Comparison of ENCODE assay signal across 17 mouse cellular contexts in genomic region chr10:77626036-77626435, GRCm38 (mm10). TPM values are rescaled to one million over a fixed set of nuclear protein-coding genes. Genes with fewer than 3 reads are reported as not detected.
A peak's percentile ranks its signal among the peaks of the same experiment; 100 is the strongest.
DNase-seq lines count a peak whose midpoint lies in the region; ATAC-seq and TF ChIP-seq lines count a peak whose summit lies in the region.
"Had no signal": no experiment of that assay in that cellular context is flagged by ENCODE, and none has a peak within 500 bp of the region (broad histone marks: within the 10 kb centered on the region; RNA-seq: fewer than 3 reads in every experiment).

No protein-coding gene starts in this region.

- H3K9ac ChIP-seq in neural tube, embryonic 13.5 days: peak overlapping the region; percentile 26; the same call in 1 of the 2 replicates
- H3K9ac ChIP-seq in neural tube, embryonic 15.5 days (replicated peaks): no peak overlapping the region
- no peak overlapping the region for H3K9ac ChIP-seq in hindbrain, embryonic 12.5 days
- H3K9ac ChIP-seq: midbrain, embryonic 15.5 days had no signal

- DNase-seq in gastrocnemius, adult 18-20 months (ENCODE audit: low spot score): peak; percentile 62
- no peak for DNase-seq in gastrocnemius, postnatal 10 days
- no peak for DNase-seq in layer of hippocampus, adult 2 months (ENCODE audit: low spot score in 2 of 2)
- no peak for DNase-seq in layer of hippocampus, adult 8-10 months (ENCODE audit: low spot score in 2 of 2)
- DNase-seq in forebrain, embryonic 10.5 days (ENCODE audit: extremely low spot score, low spot score): no peak
- DNase-seq: embryo, embryonic 11 days; right cerebral cortex, postnatal 14 days had no signal

- no peak overlapping the region for H3K4me2 ChIP-seq in neural tube, embryonic 13.5 days
- H3K4me2 ChIP-seq in neural tube, embryonic 15.5 days: no peak overlapping the region
- no peak overlapping the region for H3K4me2 ChIP-seq in hindbrain, embryonic 12.5 days (replicated peaks)
- H3K4me2 ChIP-seq: midbrain, embryonic 15.5 days had no signal

- H3K27me3 ChIP-seq in neural tube, embryonic 13.5 days: no peaks in the 10 kb centered on the region
- H3K27me3 ChIP-seq in neural tube, embryonic 15.5 days (replicated peaks): no peaks in the 10 kb centered on the region
- no peaks in the 10 kb centered on the region for H3K27me3 ChIP-seq in hindbrain, embryonic 12.5 days
- H3K27me3 ChIP-seq in forebrain, embryonic 10.5 days (ENCODE audit: poor library complexity, severe bottlenecking): no peaks in the 10 kb centered on the region
- H3K27me3 ChIP-seq: midbrain, embryonic 15.5 days; Patski had no signal

- H3K4me1 ChIP-seq in neural tube, embryonic 13.5 days (replicated peaks): peaks cover 63% of the 10 kb centered on the region
- H3K4me1 ChIP-seq in neural tube, embryonic 15.5 days: peaks cover 51% of the 10 kb centered on the region
- H3K4me1 ChIP-seq in hindbrain, embryonic 12.5 days: peaks cover 23% of the 10 kb centered on the region
- H3K4me1 ChIP-seq in forebrain, embryonic 10.5 days: peaks cover 34% of the 10 kb centered on the region

- peaks cover 1% of the 10 kb centered on the region; the same call in 1 of the 2 replicates for H3K36me3 ChIP-seq in neural tube, embryonic 13.5 days
- H3K36me3 ChIP-seq in neural tube, embryonic 15.5 days: no peaks in the 10 kb centered on the region
- peaks cover under 1% of the 10 kb centered on the region; the same call in 1 of the 2 replicates for H3K36me3 ChIP-seq in hindbrain, embryonic 12.5 days
- H3K36me3 ChIP-seq in forebrain, embryonic 10.5 days (replicated peaks): peaks cover 41% of the 10 kb centered on the region
- H3K36me3 ChIP-seq: midbrain, embryonic 15.5 days had no signal

- H3K27ac ChIP-seq in layer of hippocampus, adult 2 months: peak overlapping the region; percentile 96
- no peak overlapping the region for H3K27ac ChIP-seq in neural tube, embryonic 13.5 days (replicated peaks)
- no peak overlapping the region for H3K27ac ChIP-seq in neural tube, embryonic 15.5 days (replicated peaks)
- H3K27ac ChIP-seq in hindbrain, embryonic 12.5 days: no peak overlapping the region
- no peak overlapping the region for H3K27ac ChIP-seq in forebrain, embryonic 10.5 days
- H3K27ac ChIP-seq: midbrain, embryonic 15.5 days had no signal

- no peaks in the 10 kb centered on the region for H3K9me3 ChIP-seq in neural tube, embryonic 13.5 days
- no peaks in the 10 kb centered on the region for H3K9me3 ChIP-seq in neural tube, embryonic 15.5 days (replicated peaks)
- no peaks in the 10 kb centered on the region for H3K9me3 ChIP-seq in hindbrain, embryonic 12.5 days (replicated peaks)
- H3K9me3 ChIP-seq in forebrain, embryonic 10.5 days: no peaks in the 10 kb centered on the region
- H3K9me3 ChIP-seq: midbrain, embryonic 15.5 days had no signal

- no peak for ATAC-seq in neural tube, embryonic 13.5 days (ENCODE audit: low read depth)
- ATAC-seq in neural tube, embryonic 15.5 days (ENCODE audit: low FRiP score): no peak
- no peak for ATAC-seq in hindbrain, embryonic 12.5 days (ENCODE audit: low FRiP score)
- ATAC-seq: forebrain, embryonic 16.5 days; inflammation-experienced regulatory T-cells, adult 6 months; midbrain, embryonic 15.5 days; Patski had no signal

- TF ChIP-seq CTCF in layer of hippocampus, adult 2 months (conservative IDR thresholded peaks at IDR 0.05): no peak

- no peak overlapping the region; the same call in 1 of the 2 replicates for H3K4me3 ChIP-seq in layer of hippocampus, adult 2 months
- H3K4me3 ChIP-seq in neural tube, embryonic 13.5 days: no peak overlapping the region
- H3K4me3 ChIP-seq in neural tube, embryonic 15.5 days (replicated peaks): no peak overlapping the region
- H3K4me3 ChIP-seq in hindbrain, embryonic 12.5 days: no peak overlapping the region
- H3K4me3 ChIP-seq in forebrain, embryonic 10.5 days: no peak overlapping the region
- H3K4me3 ChIP-seq: midbrain, embryonic 15.5 days had no signal

- WGBS in neural tube, embryonic 13.5 days: 83% methylated on average over 7 of the region's 7 CpGs
- 79% methylated on average over 7 of the region's 7 CpGs for WGBS in neural tube, embryonic 15.5 days
- WGBS in hindbrain, embryonic 12.5 days: 91% methylated on average over 7 of the region's 7 CpGs
- 87% methylated on average over 7 of the region's 7 CpGs for WGBS in forebrain, embryonic 10.5 days

RNA-seq across cellular contexts. Expression of gene Ube2g2, which starts 4.0 kb away (rescaled TPM):
- 100 to 1,000 TPM in 1 of 2 experiments, 10 to 100 TPM in 1; 96.1 to 101 TPM for total RNA-seq in gastrocnemius, adult 18-20 months (2021)
- total RNA-seq in gastrocnemius, postnatal 10 days (2021): 10 to 100 TPM; 81.3 to 85.4 TPM
- total RNA-seq in layer of hippocampus, adult 2 months (2021): 10 to 100 TPM; 81.6 to 95.4 TPM
- total RNA-seq in layer of hippocampus, adult 8-10 months (2022): 10 to 100 TPM; 64.2 to 89.9 (median 76.6) TPM
- 86.8 and 87.9 TPM in 2 replicates for polyA plus RNA-seq in neural tube, embryonic 13.5 days (2015; fragmentation: Nextera tagmentation; extraction: Ambion mirVana)
- polyA plus RNA-seq in neural tube, embryonic 15.5 days (2015; fragmentation: Nextera tagmentation; extraction: Ambion mirVana): 77.1 and 79.6 TPM in 2 replicates
- 81.6 and 82.3 TPM in 2 replicates for polyA plus RNA-seq in hindbrain, embryonic 12.5 days (2016; fragmentation: Nextera tagmentation; extraction: Ambion mirVana)
- polyA plus RNA-seq in forebrain, embryonic 10.5 days (2016; fragmentation: Nextera tagmentation; extraction: Ambion mirVana): 102 and 104 TPM in 2 replicates

RNA-seq across cellular contexts. Expression of gene Gm49325, which starts 20.0 kb away (rescaled TPM):
- total RNA-seq in gastrocnemius, adult 18-20 months (2021): 10 to 100 TPM in 1 of 2 experiments, 1 to 10 TPM in 1; 8.6 to 11.4 TPM
- total RNA-seq in gastrocnemius, postnatal 10 days (2021): 10 to 100 TPM in 1 of 2 experiments, 1 to 10 TPM in 1; 10.0 to 11.4 TPM
- 10 to 100 TPM; 18.3 to 27.0 TPM for total RNA-seq in layer of hippocampus, adult 2 months (2021)
- total RNA-seq in layer of hippocampus, adult 8-10 months (2022): 10 to 100 TPM in 3 of 4 experiments, 1 to 10 TPM in 1; 7.6 to 33.3 (median 12.1) TPM
- polyA plus RNA-seq in neural tube, embryonic 13.5 days (2015; fragmentation: Nextera tagmentation; extraction: Ambion mirVana): 2.0 and 8.6 TPM in 2 replicates
- 1.4 and 2.4 TPM in 2 replicates for polyA plus RNA-seq in neural tube, embryonic 15.5 days (2015; fragmentation: Nextera tagmentation; extraction: Ambion mirVana)
- polyA plus RNA-seq in hindbrain, embryonic 12.5 days (2016; fragmentation: Nextera tagmentation; extraction: Ambion mirVana): 13.2 and 13.3 TPM in 2 replicates
- 3.1 and 3.4 TPM in 2 replicates for polyA plus RNA-seq in forebrain, embryonic 10.5 days (2016; fragmentation: Nextera tagmentation; extraction: Ambion mirVana)
- total RNA-seq: hematopoietic stem cell, adult 5-6 weeks had no signal
- polyA plus RNA-seq: large intestine, adult 2 months; limb, embryonic 11.5 days; midbrain, embryonic 15.5 days had no signal

RNA-seq across cellular contexts. Expression of gene Sumo3, which starts 20.1 kb away (rescaled TPM):
- total RNA-seq in gastrocnemius, adult 18-20 months (2021): 10 to 100 TPM; 44.5 to 47.4 TPM
- total RNA-seq in gastrocnemius, postnatal 10 days (2021): 10 to 100 TPM; 64.5 to 65.3 TPM
- 100 to 1,000 TPM; 131 to 138 TPM for total RNA-seq in layer of hippocampus, adult 2 months (2021)
- 100 to 1,000 TPM; 144 to 152 (median 147) TPM for total RNA-seq in layer of hippocampus, adult 8-10 months (2022)
- polyA plus RNA-seq in neural tube, embryonic 13.5 days (2015; fragmentation: Nextera tagmentation; extraction: Ambion mirVana): 248 and 252 TPM in 2 replicates
- 275 and 286 TPM in 2 replicates for polyA plus RNA-seq in neural tube, embryonic 15.5 days (2015; fragmentation: Nextera tagmentation; extraction: Ambion mirVana)
- 276 and 287 TPM in 2 replicates for polyA plus RNA-seq in hindbrain, embryonic 12.5 days (2016; fragmentation: Nextera tagmentation; extraction: Ambion mirVana)
- polyA plus RNA-seq in forebrain, embryonic 10.5 days (2016; fragmentation: Nextera tagmentation; extraction: Ambion mirVana): 439 and 448 TPM in 2 replicates

RNA-seq across cellular contexts. Expression of gene Pttg1ip, which starts 44.5 kb away (rescaled TPM):
- total RNA-seq in gastrocnemius, adult 18-20 months (2021): 10 to 100 TPM; 23.0 to 33.6 TPM
- total RNA-seq in gastrocnemius, postnatal 10 days (2021): 10 to 100 TPM; 70.2 to 71.3 TPM
- total RNA-seq in layer of hippocampus, adult 2 months (2021): 10 to 100 TPM; 76.9 to 77.5 TPM
- 10 to 100 TPM; 79.3 to 96.1 (median 86.9) TPM for total RNA-seq in layer of hippocampus, adult 8-10 months (2022)
- polyA plus RNA-seq in neural tube, embryonic 13.5 days (2015; fragmentation: Nextera tagmentation; extraction: Ambion mirVana): 78.9 and 79.7 TPM in 2 replicates
- 73.9 and 91.7 TPM in 2 replicates for polyA plus RNA-seq in neural tube, embryonic 15.5 days (2015; fragmentation: Nextera tagmentation; extraction: Ambion mirVana)
- polyA plus RNA-seq in hindbrain, embryonic 12.5 days (2016; fragmentation: Nextera tagmentation; extraction: Ambion mirVana): 77.2 and 78.8 TPM in 2 replicates
- polyA plus RNA-seq in forebrain, embryonic 10.5 days (2016; fragmentation: Nextera tagmentation; extraction: Ambion mirVana): 62.0 and 64.5 TPM in 2 replicates
